Mouse (Mus musculus) heart, adult 2 months (tissue): ENCODE measurements at regions not wholly inside any gene's neighbourhood (a gene's known extent, or its start where the extent isn't known, plus 50 kb on each side); places are given as distances from the start of the nearest gene placed in this dataset.

ENCODE experiments used
- EP300 ChIP-seq: fragments of 200-500 bp; IDR thresholded peaks from 2 replicates; pipeline ENCODE4 v1.6.1; 2011; ENCODE audit warnings: low read depth, low read length, control low read depth; ENCODE audit not compliant: insufficient read depth
- POLR2A ChIP-seq: fragments of 200-500 bp; IDR thresholded peaks from 2 replicates; pipeline ENCODE4 v1.6.1; 2011; ENCODE audit warnings: mild to moderate bottlenecking, low read depth, low read length, control low read depth; ENCODE audit not compliant: insufficient read depth

DNA sequence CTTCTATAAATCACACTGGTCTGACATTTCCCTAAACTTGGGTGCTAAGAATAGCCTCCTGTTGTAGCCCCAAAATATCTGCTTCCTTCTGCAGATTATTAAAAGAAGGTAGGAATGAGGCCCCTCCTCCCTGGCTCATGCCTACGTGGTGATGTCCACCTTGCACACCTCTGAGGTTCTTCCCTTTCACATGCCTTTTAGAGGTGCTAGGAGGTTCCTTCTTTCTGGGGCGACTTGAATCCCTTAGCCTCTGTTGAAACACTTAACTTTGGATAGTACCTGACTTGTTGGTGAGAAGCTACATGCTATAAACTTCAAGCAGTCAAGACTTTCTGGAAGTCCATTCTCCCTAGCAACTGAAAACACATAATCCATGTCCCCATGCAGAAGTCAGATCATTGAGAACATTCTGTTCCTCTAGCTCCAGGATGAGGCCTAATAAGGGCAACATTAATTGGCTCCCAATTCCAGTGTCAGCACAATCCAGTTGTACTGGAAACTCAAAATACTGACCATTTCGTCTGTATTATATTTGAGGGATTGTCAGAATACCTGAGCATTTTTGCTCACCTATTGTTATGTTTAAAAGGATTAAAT, 313.5 kb downstream of the Epha4 start:
- TF ChIP-seq EP300 (no peak), POLR2A (no peak)
